Mouse (Mus musculus): ENCODE data around the gene Serpina10. TPM values are rescaled to one million over a fixed set of nuclear protein-coding genes. Genes with fewer than 3 reads are reported as not detected.

Serpina10 gene
- polyA plus RNA-seq, 1 experiment from 2014 or later: 0.11 TPM

DNA sequence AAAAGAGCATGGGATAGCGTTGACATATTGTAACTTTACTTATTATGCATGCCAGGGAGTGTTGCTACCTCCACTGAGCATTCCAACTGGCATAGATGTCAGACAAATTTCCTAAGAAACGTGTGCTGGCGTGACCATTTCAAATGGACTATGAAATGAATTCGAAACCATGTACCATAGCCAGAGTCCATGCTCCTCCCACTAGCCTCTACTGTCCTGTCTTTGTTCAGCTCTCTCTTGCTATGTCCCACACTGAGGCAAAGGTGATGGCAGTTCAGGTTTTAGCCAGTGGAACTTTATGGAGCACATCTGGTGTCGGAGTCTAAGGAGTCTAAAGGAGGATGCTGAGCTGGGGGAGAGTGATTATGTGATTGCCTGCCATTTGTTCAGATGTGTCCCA, 28.8 kb upstream of the Serpina10 start:
- Histone ChIP-seq H3K36me3 (ENCODE audit: control insufficient read depth, insufficient read depth, low read length) (no peaks in the 10 kb centered on the region), H3K9ac (ENCODE audit: low read length) (no peak overlapping the region), H3K9me3 (replicated peaks; ENCODE audit: control insufficient read depth, low read length) (no peaks in the 10 kb centered on the region), H3K27me3 (replicated peaks; ENCODE audit: control insufficient read depth, insufficient read depth, low read length) (no peaks in the 10 kb centered on the region), H3K4me1 (ENCODE audit: control insufficient read depth, insufficient read depth, low read length) (no peaks in the 10 kb centered on the region), H3K27ac (ENCODE audit: low read depth, low read length) (no peak overlapping the region), H3K4me3 (ENCODE audit: low read depth, low read length) (no peak overlapping the region), H3K4me2 (ENCODE audit: low read length) (no peak overlapping the region)
- 86% methylated on average over 5 of the region's 5 CpGs for WGBS
- no peak for ATAC-seq
- no peak for DNase-seq (ENCODE audit: low spot score)

DNA sequence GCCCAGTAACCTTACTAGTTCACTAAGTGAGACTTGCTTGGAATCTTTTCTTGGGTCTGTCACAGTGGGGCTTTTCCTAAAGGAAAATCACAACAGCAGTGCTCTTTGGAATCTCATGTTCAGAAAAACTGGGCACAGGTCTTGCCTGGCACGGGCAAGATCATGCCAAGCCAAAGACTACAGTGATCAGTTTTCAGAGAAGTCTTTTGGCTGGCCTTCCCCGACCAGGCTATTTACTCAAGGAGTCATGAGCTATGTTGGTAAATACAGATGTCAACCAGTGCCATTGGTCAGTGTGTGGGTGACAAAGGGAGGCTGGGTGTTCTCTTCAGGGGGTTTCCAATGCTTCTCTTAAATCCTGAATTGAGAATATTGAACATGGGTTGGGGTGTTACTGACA, 27.9 kb upstream of the Serpina10 start:
- H3K27me3 ChIP-seq (replicated peaks; ENCODE audit: control insufficient read depth, insufficient read depth, low read length): no peaks in the 10 kb centered on the region
- H3K4me1 ChIP-seq (ENCODE audit: control insufficient read depth, insufficient read depth, low read length): no peaks in the 10 kb centered on the region
- H3K27ac ChIP-seq (ENCODE audit: low read depth, low read length): no peak overlapping the region
- no peak overlapping the region for H3K9ac ChIP-seq (ENCODE audit: low read length)
- H3K36me3 ChIP-seq (ENCODE audit: control insufficient read depth, insufficient read depth, low read length): no peaks in the 10 kb centered on the region
- H3K4me3 ChIP-seq (ENCODE audit: low read depth, low read length): no peak overlapping the region
- DNase-seq (ENCODE audit: low spot score) (no peak), ATAC-seq (no peak)
- no peak overlapping the region for H3K4me2 ChIP-seq (ENCODE audit: low read length)
- WGBS: 91% methylated on average over 2 of the region's 2 CpGs
- no peaks in the 10 kb centered on the region for H3K9me3 ChIP-seq (replicated peaks; ENCODE audit: control insufficient read depth, low read length)

DNA sequence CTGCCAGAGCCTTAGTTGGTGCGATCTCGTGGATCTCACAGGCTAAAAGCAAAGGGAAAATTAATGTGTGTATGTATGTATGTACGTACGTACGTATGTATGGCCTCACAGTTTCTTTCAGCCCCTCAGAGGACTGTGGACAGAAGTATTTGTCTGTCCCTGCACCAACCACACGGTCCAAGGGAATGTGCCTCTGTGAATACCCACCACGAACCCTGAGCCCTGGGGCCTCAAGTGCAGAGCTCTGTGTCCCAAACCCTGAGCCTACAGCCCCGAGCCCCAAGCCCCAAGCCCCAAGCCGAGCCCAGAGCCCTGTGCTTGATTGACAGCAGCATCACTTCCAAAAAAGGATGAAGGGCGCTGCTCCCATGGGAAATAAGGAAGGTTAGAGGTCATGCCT, 26.7 kb upstream of the Serpina10 start:
- ATAC-seq (no peak), DNase-seq (ENCODE audit: low spot score) (no peak)
- H3K9me3 ChIP-seq (replicated peaks; ENCODE audit: control insufficient read depth, low read length): no peaks in the 10 kb centered on the region
- WGBS: 83% methylated on average over 10 of the region's 10 CpGs
- no peak overlapping the region for H3K4me3 ChIP-seq (ENCODE audit: low read depth, low read length)
- H3K4me1 ChIP-seq (ENCODE audit: control insufficient read depth, insufficient read depth, low read length): no peaks in the 10 kb centered on the region
- no peak overlapping the region for H3K27ac ChIP-seq (ENCODE audit: low read depth, low read length)
- no peak overlapping the region for H3K4me2 ChIP-seq (ENCODE audit: low read length)
- H3K9ac ChIP-seq (ENCODE audit: low read length): no peak overlapping the region
- no peaks in the 10 kb centered on the region for H3K27me3 ChIP-seq (replicated peaks; ENCODE audit: control insufficient read depth, insufficient read depth, low read length)
- H3K36me3 ChIP-seq (ENCODE audit: control insufficient read depth, insufficient read depth, low read length): no peaks in the 10 kb centered on the region

DNA sequence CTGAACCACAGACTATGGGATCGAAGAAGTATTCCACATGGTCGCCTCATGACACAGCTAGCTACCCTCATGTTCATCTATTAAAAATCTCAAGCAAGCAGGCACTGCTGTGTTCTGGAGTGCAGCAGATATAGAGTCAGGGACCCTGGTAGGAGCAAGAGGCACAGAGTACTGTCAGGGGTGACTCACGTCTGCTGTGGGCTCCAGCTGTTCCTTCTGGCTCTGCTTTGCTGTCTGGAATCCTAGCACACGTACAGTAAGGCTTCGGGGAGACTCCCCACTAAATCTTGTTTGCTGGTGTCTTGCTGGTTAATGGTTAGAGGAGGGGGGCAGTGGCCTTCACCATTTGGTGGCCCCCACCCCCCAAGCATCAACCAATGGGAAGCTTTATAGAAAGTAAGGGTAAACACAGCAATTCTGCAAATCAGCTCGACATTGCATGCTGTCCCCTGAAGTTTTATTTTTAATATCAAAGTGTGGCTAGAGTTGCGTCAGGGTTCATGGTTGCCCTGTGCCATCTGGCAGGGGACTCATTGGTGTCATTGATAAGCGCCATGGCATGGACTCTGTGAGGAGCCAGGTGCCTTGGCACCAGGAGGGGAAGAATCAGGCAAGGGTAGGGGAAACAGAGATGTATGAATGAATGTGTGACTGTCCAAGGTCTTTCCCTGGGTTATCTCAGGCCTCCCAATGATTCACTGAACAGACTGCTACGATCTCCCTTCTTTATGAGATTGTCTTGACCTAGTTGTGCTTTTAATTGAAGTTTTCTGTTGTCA, 25.8 kb upstream of the Serpina10 start, which contains the start of gene Serpina6:
TSS of gene Serpina6 (minus strand) at position 365 of the 779 bp plus-strand sequence.
- H3K9ac ChIP-seq (ENCODE audit: low read length): no peak within 1 kb of the TSS
- ATAC-seq (no peak), DNase-seq (ENCODE audit: low spot score) (no peak)
- no peaks in the 10 kb centered on the region for H3K4me1 ChIP-seq (ENCODE audit: control insufficient read depth, insufficient read depth, low read length)
- no peak within 1 kb of the TSS for H3K27ac ChIP-seq (ENCODE audit: low read depth, low read length)
- H3K9me3 ChIP-seq (replicated peaks; ENCODE audit: control insufficient read depth, low read length): no peaks in the 10 kb centered on the region
- no peak within 1 kb of the TSS for H3K4me3 ChIP-seq (ENCODE audit: low read depth, low read length)
- H3K27me3 ChIP-seq (replicated peaks; ENCODE audit: control insufficient read depth, insufficient read depth, low read length): no peaks in the 10 kb centered on the region
- H3K36me3 ChIP-seq (ENCODE audit: control insufficient read depth, insufficient read depth, low read length): no peaks in the 10 kb centered on the region
- no peak within 1 kb of the TSS for H3K4me2 ChIP-seq (ENCODE audit: low read length)
- WGBS: 83% methylated on average over 9 of the region's 9 CpGs

DNA sequence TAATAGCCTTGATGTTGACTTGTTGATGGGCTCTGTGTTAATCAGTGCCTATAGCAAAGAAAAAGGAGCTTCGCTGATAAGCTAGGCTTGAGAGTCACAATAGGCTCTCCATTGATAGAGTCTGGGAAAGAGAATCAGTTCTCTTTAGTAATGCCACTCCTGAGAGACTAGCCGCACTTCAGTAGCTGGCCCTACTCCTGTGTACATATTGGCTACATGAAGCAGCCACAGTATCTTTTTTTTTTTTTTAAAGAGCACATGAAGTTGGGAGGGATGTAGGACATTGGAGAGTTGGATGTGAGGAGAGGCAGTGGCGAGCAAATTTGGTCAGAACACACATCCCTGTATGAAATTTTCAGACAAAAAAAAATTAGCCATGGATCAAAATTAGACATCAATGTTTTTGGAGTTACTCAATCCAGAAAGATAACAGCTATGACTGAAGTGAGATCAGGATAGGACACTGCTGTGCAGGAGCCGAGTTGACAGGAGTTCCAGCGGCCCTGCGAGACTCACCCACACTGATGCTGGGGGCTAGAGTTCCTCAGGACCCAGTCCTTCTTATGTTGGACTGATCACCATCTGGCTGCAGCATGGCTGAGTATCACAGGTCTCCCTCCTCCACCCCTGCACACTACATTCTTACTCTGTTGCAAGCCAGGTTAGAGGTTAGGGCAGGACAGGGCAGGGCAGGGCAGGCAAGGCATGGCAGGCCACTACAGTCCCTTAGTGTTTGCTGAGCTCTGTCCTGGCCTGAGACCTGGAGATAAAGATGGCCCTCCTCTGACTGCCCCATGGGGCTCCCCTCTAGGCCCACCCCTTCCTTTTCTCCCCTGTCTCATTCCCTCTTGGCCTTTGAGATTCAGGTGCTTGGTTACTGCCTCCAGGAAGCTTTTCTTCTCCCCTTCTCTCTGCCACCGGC, 24.1 kb upstream of the Serpina10 start:
- 87% methylated on average over 7 of the region's 7 CpGs for WGBS
- Histone ChIP-seq H3K36me3 (ENCODE audit: control insufficient read depth, insufficient read depth, low read length) (no peaks in the 10 kb centered on the region), H3K9me3 (replicated peaks; ENCODE audit: control insufficient read depth, low read length) (no peaks in the 10 kb centered on the region), H3K4me1 (ENCODE audit: control insufficient read depth, insufficient read depth, low read length) (no peaks in the 10 kb centered on the region), H3K27ac (ENCODE audit: low read depth, low read length) (no peak overlapping the region), H3K4me3 (ENCODE audit: low read depth, low read length) (no peak overlapping the region), H3K4me2 (ENCODE audit: low read length) (no peak overlapping the region), H3K9ac (ENCODE audit: low read length) (no peak overlapping the region), H3K27me3 (replicated peaks; ENCODE audit: control insufficient read depth, insufficient read depth, low read length) (no peaks in the 10 kb centered on the region)
- ATAC-seq: no peak
- no peak for DNase-seq (ENCODE audit: low spot score)

DNA sequence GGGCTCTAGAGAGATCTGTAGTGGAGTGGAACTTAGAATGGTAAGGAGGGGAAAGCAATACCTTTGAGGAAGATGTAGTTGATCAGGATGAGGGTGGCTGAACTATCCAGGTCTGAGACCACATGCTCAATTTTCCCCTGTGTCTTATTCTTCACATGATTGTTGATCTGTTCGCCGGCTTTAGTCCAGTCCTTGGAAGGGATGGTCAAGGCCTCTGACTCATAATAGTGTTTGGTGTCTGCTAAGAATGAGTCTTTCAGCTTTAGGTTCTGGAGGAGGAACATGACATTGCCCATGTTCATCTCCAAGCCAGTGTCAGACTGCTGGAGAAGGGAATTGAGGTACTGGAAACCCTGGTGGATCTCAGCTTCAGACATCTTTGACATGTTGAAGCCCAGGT, 22.6 kb upstream of the Serpina10 start:
- Histone ChIP-seq H3K4me2 (ENCODE audit: low read length) (no peak overlapping the region), H3K4me3 (ENCODE audit: low read depth, low read length) (no peak overlapping the region), H3K27ac (ENCODE audit: low read depth, low read length) (no peak overlapping the region), H3K36me3 (ENCODE audit: control insufficient read depth, insufficient read depth, low read length) (no peaks in the 10 kb centered on the region), H3K4me1 (ENCODE audit: control insufficient read depth, insufficient read depth, low read length) (no peaks in the 10 kb centered on the region), H3K9ac (ENCODE audit: low read length) (no peak overlapping the region), H3K9me3 (replicated peaks; ENCODE audit: control insufficient read depth, low read length) (no peaks in the 10 kb centered on the region), H3K27me3 (replicated peaks; ENCODE audit: control insufficient read depth, insufficient read depth, low read length) (no peaks in the 10 kb centered on the region)
- DNase-seq (ENCODE audit: low spot score): no peak
- WGBS: 96% methylated on average over 2 of the region's 2 CpGs
- no peak for ATAC-seq

- no peaks in the 10 kb centered on the region for H3K36me3 ChIP-seq (ENCODE audit: control insufficient read depth, insufficient read depth, low read length)
- no peaks in the 10 kb centered on the region for H3K4me1 ChIP-seq (ENCODE audit: control insufficient read depth, insufficient read depth, low read length)
- H3K27me3 ChIP-seq (replicated peaks; ENCODE audit: control insufficient read depth, insufficient read depth, low read length): no peaks in the 10 kb centered on the region
- H3K4me2 ChIP-seq (ENCODE audit: low read length): no peak overlapping the region
- DNase-seq (ENCODE audit: low spot score) (no peak), ATAC-seq (no peak)
- no peak overlapping the region for H3K4me3 ChIP-seq (ENCODE audit: low read depth, low read length)
- H3K9ac ChIP-seq (ENCODE audit: low read length): no peak overlapping the region
- WGBS: 85% methylated on average over 2 of the region's 2 CpGs
- H3K9me3 ChIP-seq (replicated peaks; ENCODE audit: control insufficient read depth, low read length): no peaks in the 10 kb centered on the region
- H3K27ac ChIP-seq (ENCODE audit: low read depth, low read length): no peak overlapping the region
These were observed 15.1 kb upstream of the Serpina10 start for GRCm38 (mm10) chr12:103646314-103646713.

- DNase-seq (ENCODE audit: low spot score): no peak
- no peaks in the 10 kb centered on the region for H3K27me3 ChIP-seq (replicated peaks; ENCODE audit: control insufficient read depth, insufficient read depth, low read length)
- WGBS: 28% methylated on average over 5 of the region's 5 CpGs
These were observed 13.4 kb upstream of the Serpina10 start for GRCm38 (mm10) chr12:103644601-103645000.

DNA sequence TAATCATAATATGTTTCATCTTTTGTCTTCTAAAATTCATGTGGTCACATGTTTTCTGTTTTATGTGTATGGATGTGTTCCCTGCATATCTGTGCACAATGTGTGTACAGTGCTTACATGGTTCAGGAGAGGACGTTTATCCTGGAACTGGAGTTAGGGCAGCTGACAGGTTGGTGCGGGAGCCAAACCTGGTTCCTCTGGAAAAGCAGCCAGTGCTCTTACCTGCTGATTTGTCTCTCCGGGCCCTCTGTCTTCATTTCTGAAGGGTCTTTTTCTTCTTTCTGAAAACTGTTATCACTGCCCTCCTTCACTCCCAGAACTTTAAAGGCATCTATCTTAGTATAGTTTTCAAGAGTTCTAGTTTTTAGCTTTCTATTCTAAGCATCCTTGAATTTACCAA, 12.6 kb upstream of the Serpina10 start:
- no peak overlapping the region for H3K4me2 ChIP-seq (ENCODE audit: low read length)
- H3K9me3 ChIP-seq (replicated peaks; ENCODE audit: control insufficient read depth, low read length): no peaks in the 10 kb centered on the region
- DNase-seq (ENCODE audit: low spot score): no peak
- no peak overlapping the region for H3K27ac ChIP-seq (ENCODE audit: low read depth, low read length)
- no peak overlapping the region for H3K9ac ChIP-seq (ENCODE audit: low read length)
- no peak for ATAC-seq
- no peaks in the 10 kb centered on the region for H3K4me1 ChIP-seq (ENCODE audit: control insufficient read depth, insufficient read depth, low read length)
- H3K4me3 ChIP-seq (ENCODE audit: low read depth, low read length): no peak overlapping the region
- no peaks in the 10 kb centered on the region for H3K27me3 ChIP-seq (replicated peaks; ENCODE audit: control insufficient read depth, insufficient read depth, low read length)
- no peaks in the 10 kb centered on the region for H3K36me3 ChIP-seq (ENCODE audit: control insufficient read depth, insufficient read depth, low read length)
- WGBS: 81% methylated on average over 3 of the region's 3 CpGs

More at GRCm38 (mm10) chr12:103644601-103645000, 13.4 kb upstream of the Serpina10 start:
- Histone ChIP-seq H3K4me3 (ENCODE audit: low read depth, low read length) (no peak overlapping the region), H3K4me2 (ENCODE audit: low read length) (no peak overlapping the region), H3K9me3 (replicated peaks; ENCODE audit: control insufficient read depth, low read length) (no peaks in the 10 kb centered on the region), H3K36me3 (ENCODE audit: control insufficient read depth, insufficient read depth, low read length) (no peaks in the 10 kb centered on the region), H3K4me1 (ENCODE audit: control insufficient read depth, insufficient read depth, low read length) (no peaks in the 10 kb centered on the region), H3K9ac (ENCODE audit: low read length) (no peak overlapping the region), H3K27ac (ENCODE audit: low read depth, low read length) (no peak overlapping the region)
- no peak for ATAC-seq
